Mouse (Mus musculus) layer of hippocampus, adult 11-12 months (tissue): Measurements from ENCODE around the gene A3galt2.

ENCODE experiments used
- DNase-seq: peaks from one replicate; pipeline ENCODE4 v3.0.0; 2022; ENCODE audit warnings: low spot score

A3galt2 gene

DNA sequence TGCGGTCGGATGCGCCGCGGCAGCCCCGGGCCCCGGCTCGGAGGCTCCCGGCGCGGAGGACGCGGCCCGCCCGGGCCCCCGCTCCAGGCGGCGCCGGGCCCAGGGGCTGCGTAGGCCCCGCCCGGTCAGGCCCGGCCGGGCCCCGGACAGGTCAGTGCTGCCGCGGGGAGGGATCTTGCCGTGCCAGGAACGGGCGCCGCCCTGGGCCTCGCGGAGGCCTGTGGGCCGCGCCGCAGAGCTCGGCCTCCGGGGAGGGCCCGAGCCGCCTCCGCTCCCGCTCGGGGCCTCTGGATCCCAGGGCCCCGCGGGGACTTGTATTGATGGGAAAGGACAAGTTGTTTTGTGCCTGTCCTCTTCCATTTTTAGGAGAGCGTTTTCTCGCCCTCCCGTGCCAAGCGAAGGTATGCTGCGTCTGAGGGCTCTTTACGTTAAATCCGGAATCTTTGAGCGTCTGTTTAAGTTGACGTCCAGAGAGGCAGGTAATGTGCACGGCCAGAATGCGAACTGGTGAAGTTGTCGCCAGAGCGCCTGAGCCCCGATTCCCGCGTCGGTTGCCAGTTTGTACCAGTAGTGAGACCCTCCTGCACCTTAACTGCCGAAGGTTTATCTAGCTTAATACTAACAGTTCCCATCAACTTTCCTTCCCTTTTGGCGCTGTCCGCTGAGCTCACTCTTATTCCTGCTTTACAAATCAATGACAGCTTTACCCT lies 27.3 kb upstream of the A3galt2 start:
- peak; percentile 44 for DNase-seq

DNA sequence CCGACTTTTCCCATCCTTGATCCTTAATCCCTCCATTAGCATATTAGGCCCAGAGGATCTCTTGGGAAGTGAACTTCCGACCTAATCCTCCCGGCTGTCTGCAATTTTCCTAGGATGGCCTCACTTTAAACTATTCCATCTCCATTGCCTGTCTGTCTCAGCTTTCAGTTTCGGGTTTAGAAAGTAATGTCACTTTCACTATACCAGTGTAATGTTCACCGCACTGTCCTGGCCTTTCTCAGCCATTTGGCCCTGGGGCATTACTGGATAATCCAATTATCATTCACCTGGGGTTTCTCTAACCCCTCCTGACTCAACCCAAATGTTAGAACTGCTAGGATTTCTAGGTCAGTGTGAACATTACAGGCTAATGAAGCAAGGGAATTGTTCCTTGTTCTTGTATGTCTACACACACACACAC lies 26.7 kb upstream of the A3galt2 start:
- no peak for DNase-seq

DNA sequence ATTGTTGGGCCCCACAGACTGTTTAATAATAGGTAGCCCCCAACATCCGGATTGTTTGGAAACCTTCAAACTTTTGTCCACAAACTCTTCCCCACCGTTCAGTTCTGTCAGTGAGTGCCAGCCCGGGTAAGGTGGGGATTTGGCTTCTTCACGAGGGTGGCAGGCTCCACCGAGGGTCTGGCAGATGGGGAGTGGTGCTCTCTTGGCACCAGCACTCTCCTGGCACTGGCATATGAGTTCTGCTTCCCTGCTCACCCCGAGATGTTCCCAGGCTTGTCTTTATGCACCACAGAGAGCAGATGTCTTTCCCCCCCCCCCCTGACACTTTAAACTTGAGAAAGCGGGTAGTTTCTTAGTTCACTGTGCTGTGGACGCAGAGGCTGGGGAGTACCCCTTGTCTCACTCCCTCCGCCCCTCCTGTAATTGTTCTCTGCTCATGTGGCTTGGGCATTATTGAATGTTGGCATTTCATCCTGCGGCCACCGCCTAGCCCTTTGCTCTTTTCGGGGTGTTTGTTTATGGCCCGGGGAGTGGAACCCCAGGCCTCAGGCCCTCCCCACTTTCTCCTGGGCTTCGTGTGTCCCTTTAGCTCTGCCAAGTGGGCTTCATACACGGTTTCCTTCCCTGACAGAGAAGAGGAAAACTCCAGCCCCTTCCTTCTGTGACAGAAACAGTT lies 26.0 kb upstream of the A3galt2 start:
- DNase-seq: no peak

- no peak for DNase-seq
Measured at GRCm38 (mm10) chr4:128729709-128730037, 25.5 kb upstream of the A3galt2 start.

DNA sequence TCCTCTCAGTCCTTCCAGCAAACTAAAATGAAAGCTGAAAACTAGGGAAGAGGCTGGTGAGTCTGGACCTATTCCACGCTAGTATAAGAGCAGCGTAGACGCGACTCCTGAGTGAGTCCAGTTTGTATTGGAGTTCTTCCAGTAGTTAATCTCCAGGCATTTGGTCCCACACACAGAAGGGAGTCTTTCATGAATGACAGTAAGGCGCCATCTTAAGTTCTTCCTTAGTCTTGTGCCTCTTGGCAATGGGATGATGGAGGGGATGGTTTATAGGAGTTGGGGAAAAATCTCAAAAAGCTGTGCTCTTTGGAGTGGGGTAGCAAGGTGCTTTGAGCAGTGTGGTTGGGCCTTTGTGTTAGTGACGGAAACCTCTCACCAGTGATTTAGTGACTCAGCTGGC lies 24.9 kb upstream of the A3galt2 start:
- no peak for DNase-seq

DNA sequence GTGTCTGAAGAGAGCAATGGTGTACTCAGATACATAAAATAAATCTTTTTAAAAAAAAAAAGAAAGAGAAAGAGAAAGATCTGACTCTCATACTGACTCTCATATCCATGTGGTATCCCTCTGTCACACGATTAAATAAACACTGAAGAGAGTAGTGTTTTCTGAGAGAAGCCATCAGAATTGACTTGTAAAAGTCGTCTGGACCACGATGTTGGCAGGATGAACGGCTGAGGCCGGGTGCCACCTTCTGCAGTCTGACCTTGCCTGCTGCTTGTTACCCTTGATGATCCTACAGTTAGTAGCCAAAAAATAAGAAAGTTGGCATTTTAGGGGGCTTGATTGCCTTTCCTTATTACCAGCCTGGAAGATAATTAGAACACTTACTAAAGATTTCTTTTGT lies 22.4 kb upstream of the A3galt2 start:
- no peak for DNase-seq

- no peak for DNase-seq
Measured at GRCm38 (mm10) chr4:128733496-128733895, 21.7 kb upstream of the A3galt2 start.

DNA sequence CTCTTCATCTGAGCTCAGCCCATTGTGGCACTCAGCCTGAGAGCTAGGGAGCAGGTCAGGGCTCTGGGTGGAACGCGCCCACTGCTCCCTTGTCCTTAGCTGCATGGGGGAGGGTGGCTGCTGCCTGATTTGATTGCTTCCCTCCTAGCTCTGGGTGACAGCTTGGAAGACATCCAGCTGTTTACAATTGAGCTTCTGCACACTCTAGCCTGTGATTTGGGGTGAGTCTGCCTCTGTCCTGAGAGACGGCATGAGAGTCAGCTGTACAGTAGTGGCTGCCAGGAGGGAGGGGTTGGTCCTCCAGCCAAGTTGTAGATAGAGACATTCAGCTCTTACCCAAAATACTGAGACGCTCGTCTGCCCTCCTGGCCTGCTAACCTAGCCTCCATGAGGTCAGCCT lies 20.9 kb upstream of the A3galt2 start:
- DNase-seq: peak; percentile 79

GRCm38 (mm10) chr4:128734721-128735671 lies 20.2 kb upstream of the A3galt2 start:
- no peak for DNase-seq

GRCm38 (mm10) chr4:128737137-128737589 lies 18.0 kb upstream of the A3galt2 start:
- DNase-seq: no peak

- no peak for DNase-seq
Measured at GRCm38 (mm10) chr4:128737825-128738610, 17.1 kb upstream of the A3galt2 start.

GRCm38 (mm10) chr4:128740878-128741277 lies 14.3 kb upstream of the A3galt2 start:
- no peak for DNase-seq

GRCm38 (mm10) chr4:128741906-128742305 lies 13.3 kb upstream of the A3galt2 start:
- DNase-seq: no peak

DNA sequence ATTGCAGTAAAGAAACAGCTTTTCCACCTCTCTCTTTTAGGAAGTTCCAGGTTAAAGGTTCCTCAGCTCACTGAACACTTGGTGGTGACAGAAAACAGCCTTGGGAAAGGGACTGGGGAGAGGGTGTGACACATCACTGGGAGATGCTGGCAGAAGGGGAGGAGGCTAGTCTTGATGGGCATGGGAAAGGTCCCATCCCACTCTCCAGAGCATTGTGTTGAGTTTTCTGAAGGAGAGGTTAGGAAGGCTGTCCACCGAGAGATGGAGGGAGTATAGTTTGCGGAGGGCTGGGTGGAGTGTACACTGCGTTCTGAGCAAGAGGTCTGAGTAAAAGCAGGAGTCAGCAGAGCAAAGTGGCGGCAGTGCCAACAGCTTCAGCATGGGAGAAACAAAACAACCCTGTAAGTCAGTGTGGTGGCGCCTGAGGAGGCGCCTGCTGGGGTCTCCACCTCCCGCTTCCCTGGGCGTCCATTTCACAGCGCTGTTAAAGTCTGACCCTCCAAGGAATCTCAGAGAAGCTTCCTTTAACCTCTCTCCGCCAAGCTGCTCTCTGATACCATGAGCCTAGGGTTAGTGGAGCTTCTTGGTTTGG lies 12.7 kb upstream of the A3galt2 start:
- no peak for DNase-seq

DNA sequence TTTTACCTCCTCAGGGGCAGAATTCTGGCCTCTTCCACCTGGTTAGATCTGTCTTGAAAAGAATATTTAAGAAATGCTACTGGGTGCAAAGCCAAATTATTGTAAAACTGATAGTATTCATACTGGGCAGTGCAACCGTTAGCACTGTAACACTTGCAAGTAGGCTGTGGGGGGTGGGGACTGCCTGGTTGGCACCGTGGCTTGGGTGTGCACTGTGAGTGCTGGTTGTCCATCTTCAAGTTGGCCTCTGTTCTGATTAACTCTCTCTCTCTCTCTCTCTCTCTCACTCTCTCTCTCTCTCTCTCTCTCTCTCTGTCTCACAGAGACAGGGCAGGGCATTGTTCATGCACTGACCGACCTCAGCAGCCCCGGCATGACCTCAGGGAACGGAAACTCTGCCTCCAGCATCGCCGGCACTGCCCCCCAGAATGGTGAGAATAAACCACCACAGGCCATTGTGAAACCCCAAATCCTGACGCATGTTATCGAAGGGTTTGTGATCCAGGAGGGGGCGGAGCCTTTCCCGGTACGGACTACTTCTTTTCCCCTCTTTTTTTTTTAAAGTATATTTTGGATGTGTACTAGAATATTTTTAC lies 12.0 kb upstream of the A3galt2 start:
- no peak for DNase-seq

DNA sequence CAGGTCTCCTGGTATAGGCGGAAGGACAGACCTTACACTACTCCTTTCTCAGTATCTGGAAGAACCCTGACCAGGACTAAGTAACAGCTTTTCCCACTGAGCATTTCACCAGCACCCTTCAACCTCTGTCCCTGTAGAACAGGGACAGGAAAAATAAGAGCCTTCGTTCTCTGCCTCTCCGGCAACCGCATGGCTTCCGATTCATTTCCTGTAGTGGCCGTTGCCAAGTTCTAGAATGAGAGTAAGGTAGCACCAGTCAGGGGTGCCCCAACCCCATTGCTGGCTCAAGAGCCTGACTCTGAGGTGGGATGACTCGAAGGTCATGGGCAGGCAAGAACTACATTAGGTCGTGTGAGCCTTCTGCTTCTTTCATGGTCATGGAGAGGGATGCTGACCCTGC lies 10.0 kb upstream of the A3galt2 start:
- DNase-seq: no peak

- DNase-seq: no peak
Measured at GRCm38 (mm10) chr4:128747614-128748270, 7.4 kb upstream of the A3galt2 start.

DNA sequence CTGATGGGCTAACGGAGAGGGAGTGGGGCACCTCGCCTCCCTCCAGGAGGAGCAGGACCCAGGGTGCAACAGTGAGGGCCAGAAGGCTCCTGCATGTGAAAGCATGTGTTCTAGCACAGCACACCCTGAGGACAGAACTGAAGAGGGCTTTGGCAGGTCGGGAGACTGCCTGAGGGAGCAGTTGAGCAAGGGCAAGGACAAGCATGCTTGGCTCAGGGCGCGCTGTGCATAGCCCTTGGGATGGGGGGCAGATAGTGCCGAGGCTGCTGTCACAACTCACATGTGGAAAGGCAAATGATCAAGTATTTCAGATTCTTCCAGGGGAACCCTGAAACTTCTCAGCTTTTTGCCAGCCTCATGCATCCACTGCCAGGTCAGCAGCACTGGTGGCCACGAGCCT lies 6.9 kb upstream of the A3galt2 start:
- no peak for DNase-seq

- DNase-seq: no peak
Measured at GRCm38 (mm10) chr4:128751006-128751405, 4.2 kb upstream of the A3galt2 start.

- no peak for DNase-seq
Measured at GRCm38 (mm10) chr4:128752031-128752757, 3.0 kb upstream of the A3galt2 start.
